Mouse (Mus musculus): ENCODE measurements around the gene Gpr180. TPM values are rescaled to one million over a fixed set of nuclear protein-coding genes. Genes with fewer than 3 reads are reported as not detected.
A peak's percentile ranks its signal among the peaks of the same experiment; 100 is the strongest.
"Not testable (repeated sequence)": the region's sequence is repeated elsewhere in the genome, so short reads cannot be mapped to it uniquely, and the experiment has no call there.

Gpr180 gene
- total RNA-seq, 2 experiments from 2014 or later: 20.3 to 21.1 TPM

GRCm38 (mm10) chr14:118150656-118151551 lies 13.9 kb downstream of the Gpr180 start:
- no peak for DNase-seq (ENCODE audit: low spot score)
- intact Hi-C loops (cut with DNase I): no loop called here

DNA sequence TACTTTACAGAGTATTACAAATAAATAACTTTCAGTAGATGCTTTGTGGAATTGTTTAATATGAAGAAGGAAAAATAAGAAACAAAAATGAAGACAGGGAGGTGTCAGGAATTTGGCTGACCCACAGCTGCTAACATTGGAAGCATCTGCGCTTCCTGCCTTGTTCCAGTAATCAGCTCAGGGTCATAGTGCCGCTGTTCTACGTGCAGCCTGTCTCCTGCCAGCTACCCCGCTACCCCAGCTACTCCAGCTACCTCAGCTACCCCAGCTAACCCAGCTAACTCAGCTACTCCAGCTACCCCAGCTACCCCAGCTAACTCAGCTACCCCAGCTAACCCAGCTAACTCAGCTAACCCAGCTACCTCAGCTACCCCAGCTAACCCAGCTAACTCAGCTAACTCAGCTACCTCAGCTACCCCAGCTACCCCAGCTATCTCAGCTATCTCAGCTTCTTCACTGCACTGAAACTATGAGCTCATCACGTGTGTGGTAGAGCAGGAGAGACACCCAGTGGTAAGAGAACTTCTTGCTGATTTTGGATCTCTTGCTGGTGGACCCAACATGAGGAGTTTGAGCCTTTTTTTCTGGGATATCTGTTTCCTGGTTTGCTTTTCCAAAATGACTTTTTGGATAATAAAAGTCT lies 14.8 kb downstream of the Gpr180 start:
- intact Hi-C loops (cut with DNase I): no loop called here
- DNase-seq (ENCODE audit: low spot score): no peak

DNA sequence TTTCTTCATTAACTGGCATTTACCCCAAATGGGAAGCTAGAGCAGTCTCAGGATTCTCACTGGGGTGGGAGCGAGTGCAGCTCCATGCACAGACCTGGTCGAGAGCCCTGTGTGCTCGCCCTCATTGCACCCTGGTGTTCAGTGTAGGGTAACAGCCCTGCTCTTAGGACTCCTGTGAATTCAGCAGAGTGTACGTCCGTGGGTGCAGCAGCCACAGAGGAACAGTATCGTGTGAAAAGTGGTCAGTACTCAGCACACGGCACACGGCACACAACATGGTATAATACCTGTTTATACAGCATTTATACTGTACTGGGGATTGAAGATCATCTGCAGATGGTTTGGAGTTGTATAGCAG lies 15.3 kb downstream of the Gpr180 start:
- intact Hi-C loops (cut with DNase I): no loop called here

DNA sequence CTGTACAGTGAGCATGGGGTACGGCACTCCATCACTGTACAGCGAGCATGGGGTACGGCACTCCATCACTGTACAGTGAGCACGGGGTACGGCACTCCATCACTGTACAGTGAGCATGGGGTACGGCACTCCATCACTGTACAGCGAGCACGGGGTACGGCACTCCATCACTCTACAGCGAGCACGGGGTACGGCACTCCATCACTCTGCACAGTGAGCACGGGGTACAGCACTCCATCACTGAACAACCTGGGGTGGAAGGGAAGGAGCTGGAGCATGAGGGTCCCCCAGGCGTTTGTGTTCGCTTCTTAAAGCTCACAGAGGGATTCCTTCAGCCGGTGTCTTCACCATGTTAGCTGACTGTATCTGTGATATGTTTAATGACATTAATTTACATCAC lies 19.1 kb downstream of the Gpr180 start:
- intact Hi-C loops (cut with DNase I): loop anchor here (5.0 kb wide), 1 partner anchor 51 kb away; no protein-coding TSS in a partner anchor
- DNase-seq (ENCODE audit: low spot score): not testable (repeated sequence)

More for the DNA sequence above, 15.3 kb downstream of the Gpr180 start:
- no peak for DNase-seq (ENCODE audit: low spot score)

DNA sequence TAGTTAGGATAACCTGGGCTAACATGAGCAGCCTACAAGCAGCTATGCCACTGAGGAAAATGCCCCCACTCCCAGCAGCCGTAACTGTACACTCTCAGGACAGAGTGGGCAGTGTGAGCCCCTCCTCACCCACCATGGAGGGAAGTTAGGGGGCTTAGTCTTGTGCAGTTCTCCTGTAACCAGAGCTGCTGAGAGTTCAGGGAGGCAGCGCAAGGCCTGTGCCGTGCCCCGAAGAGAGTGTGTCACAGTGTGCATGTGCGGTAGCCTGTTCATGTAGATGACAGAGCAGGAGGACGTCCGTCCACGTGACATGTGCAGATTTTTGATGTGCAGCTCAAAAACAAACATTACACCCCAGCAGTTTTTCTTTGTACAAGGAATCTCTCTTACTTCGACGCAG lies 19.8 kb downstream of the Gpr180 start:
- intact Hi-C loops (cut with DNase I): loop anchor here (5.0 kb wide), 1 partner anchor 51 kb away; no protein-coding TSS in a partner anchor
- no peak for DNase-seq (ENCODE audit: low spot score)

- DNase-seq (ENCODE audit: low spot score): no peak
- intact Hi-C loops (cut with DNase I): loop anchor here (5.0 kb wide), 1 partner anchor 50 kb away; no protein-coding TSS in a partner anchor
Measured at GRCm38 (mm10) chr14:118157146-118157545, 20.2 kb downstream of the Gpr180 start.

- intact Hi-C loops (cut with DNase I): loop anchor here (5.0 kb wide), 1 partner anchor 436 kb away; no protein-coding TSS in a partner anchor
- DNase-seq (ENCODE audit: low spot score): no peak
Measured at GRCm38 (mm10) chr14:118161751-118162150, 24.8 kb downstream of the Gpr180 start.

- intact Hi-C loops (cut with DNase I): loop anchor here (5.0 kb wide), 1 partner anchor 435 kb away; no protein-coding TSS in a partner anchor
- no peak for DNase-seq (ENCODE audit: low spot score)
Measured at GRCm38 (mm10) chr14:118162640-118163039, 25.7 kb downstream of the Gpr180 start.

- intact Hi-C loops (cut with DNase I): no loop called here
- no peak for DNase-seq (ENCODE audit: low spot score)
Measured at GRCm38 (mm10) chr14:118168776-118169175, 31.8 kb downstream of the Gpr180 start.

DNA sequence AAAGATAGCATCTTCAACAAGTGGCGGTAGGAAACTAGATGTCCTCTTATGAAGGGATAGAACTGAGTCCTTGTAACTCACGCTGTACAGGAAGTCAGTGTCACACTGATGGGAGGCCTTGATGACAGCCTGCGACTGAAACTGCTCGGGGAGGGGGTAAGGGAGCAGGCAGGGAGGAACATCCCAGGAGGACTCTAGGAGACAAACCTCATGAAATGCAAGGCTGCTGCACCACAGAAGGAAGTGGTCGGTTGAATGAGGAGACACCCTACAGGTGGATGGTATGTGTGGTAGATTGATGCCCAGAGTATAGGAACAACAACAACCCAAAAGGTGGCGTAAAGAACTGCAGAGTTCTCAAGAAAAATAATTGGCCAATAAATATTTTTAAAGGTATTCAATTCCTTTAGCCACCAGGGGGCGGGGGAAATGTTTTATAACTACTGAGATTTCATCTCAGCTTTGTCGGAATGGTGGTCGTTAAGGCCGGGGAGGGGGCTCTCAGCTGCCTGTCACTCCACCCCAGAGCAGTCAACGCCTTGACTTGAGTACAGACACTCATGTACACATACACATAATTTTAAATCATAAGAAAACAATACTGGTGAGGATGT lies 36.7 kb downstream of the Gpr180 start:
- no peak for DNase-seq (ENCODE audit: low spot score)
- intact Hi-C loops (cut with DNase I): no loop called here

DNA sequence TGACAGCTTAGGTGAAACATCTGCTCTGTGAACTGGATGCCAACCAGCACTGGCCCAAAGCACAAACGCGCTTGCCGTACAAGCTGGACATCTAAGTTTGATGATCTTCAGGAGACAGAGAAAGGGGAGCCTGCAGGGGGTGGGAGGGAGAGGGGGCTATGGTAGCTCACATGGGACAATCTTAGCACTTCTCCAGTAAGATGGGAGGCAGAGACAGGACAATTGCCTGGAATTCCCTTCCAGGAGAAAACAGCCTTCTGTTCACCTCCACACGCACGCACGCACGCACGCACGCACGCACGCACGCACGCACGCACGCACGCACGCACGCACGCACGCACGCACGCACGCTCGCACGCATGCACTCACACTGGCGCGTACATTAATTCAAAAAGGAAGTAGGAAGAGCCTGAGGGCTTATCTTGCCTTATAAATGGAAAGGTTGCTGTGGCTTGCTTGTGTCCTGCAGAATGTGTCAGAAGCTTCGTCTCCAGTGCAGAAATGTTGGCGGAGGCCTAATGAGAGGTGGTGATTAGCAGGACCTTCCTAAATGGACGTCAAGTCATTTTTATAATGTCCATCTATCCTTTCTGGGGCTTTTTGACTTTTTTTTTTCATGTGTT lies 38.2 kb downstream of the Gpr180 start:
- DNase-seq (ENCODE audit: low spot score): no peak
- intact Hi-C loops (cut with DNase I): no loop called here

- no peak for DNase-seq (ENCODE audit: low spot score)
- intact Hi-C loops (cut with DNase I): loop anchor here (2.0 kb wide), 1 partner anchor 17 kb away; no protein-coding TSS in a partner anchor
Measured at GRCm38 (mm10) chr14:118175694-118176085, 38.7 kb downstream of the Gpr180 start.

DNA sequence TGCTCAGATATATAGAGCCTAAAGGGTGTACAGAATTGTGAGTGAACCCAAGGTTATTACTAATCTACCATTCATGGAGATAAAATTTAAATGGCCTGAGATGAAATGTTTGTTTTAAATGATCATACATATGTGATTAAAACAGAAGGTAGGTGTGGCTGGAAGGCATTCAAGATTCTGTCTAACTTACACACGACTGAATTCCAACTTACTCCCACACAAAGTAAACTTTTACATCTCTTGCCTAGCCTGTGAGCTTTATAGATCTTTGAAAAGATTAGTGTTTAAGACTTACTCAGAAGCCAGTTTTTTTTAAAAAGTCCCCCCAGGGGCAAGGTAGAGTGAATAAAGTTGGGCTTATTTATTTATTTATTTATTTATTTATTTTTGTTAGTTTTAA lies 42.3 kb downstream of the Gpr180 start:
- intact Hi-C loops (cut with DNase I): no loop called here
- no peak for DNase-seq (ENCODE audit: low spot score)

- intact Hi-C loops (cut with DNase I): no loop called here
- DNase-seq (ENCODE audit: low spot score): no peak
Measured at GRCm38 (mm10) chr14:118179701-118180100, 42.7 kb downstream of the Gpr180 start.

DNA sequence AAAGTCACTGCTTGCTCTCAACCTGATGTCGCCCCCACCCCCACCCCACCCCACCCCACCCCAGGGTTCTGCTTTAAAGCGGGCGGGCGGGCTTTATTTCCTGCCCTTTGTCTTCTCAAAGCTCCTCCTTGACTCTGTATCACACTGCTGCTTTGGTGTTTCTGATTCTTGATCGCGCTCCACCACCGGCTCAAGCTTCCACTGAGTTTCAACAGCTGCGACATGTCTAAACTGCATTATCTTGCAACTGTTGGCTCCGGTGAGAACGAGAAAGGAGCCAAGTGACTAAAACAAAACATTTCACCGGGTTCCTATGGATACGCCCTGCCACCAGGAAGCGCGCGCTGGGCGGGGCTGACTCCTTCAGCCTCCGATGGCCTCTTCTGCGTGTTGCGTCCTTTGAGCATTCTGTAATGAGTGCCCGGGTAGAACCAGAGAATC lies 43.2 kb downstream of the Gpr180 start:
- peak; percentile 61 for DNase-seq (ENCODE audit: low spot score)
- intact Hi-C loops (cut with DNase I): no loop called here

DNA sequence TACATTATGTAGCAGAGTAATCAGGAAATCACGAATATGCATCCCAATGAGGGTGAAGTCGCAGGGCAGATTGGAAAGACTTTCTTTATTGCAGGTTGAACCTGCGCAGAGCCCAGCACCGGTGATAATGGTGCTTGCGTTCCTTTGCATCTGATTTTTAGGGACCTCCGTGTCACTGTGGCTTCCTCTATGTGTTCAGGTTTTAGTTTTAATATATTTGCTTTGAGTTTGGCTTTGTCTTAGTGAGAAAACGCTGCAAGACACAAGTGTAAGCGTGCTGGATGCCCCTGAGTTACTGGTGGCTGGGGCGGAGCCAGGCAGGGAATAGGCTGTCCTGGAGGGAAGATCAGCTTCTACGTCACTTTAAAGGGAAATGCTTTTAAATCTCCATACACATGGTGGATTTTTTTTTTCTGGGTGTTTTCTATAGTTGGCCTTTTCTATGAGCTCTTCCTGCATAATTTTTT lies 43.8 kb downstream of the Gpr180 start:
- DNase-seq (ENCODE audit: low spot score): no peak
- intact Hi-C loops (cut with DNase I): no loop called here

GRCm38 (mm10) chr14:118191442-118191841 lies 54.5 kb downstream of the Gpr180 start:
- no peak for DNase-seq (ENCODE audit: low spot score)
- intact Hi-C loops (cut with DNase I): no loop called here

- intact Hi-C loops (cut with DNase I): no loop called here
- DNase-seq (ENCODE audit: low spot score): no peak
Measured at GRCm38 (mm10) chr14:118193001-118193628, 56.2 kb downstream of the Gpr180 start.

DNA sequence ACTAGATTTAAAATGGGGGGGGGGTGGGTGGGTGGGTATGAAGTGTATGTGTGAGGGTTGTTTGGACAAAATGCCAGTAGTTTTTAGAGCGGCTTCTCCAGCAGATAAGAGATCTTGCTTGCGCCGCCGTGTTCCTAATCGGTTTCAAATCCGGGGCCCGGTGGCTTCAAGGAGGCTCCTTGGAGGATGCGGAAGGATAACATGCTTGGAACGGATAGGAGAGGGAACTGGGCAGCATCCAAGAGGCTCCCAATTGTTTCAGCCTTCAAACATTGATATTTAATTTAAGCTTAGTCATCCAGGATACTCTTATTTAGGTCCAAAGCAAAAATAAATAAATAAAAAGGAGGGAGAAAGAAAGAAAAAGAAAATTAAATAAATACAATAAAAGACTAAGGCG lies 56.7 kb downstream of the Gpr180 start:
- DNase-seq (ENCODE audit: low spot score): no peak
- intact Hi-C loops (cut with DNase I): no loop called here
